Mouse (Mus musculus) MEL (cell line): Measurements from ENCODE around the gene Spata7. TPM values are rescaled to one million over a fixed set of nuclear protein-coding genes. Genes with fewer than 3 reads are reported as not detected.

Experiments used
- DNase-seq: peaks from one replicate; pipeline ENCODE4 v3.0.0; 2011; ENCODE audit warnings: low read depth, low spot score
- H3K27ac ChIP-seq: 2 replicates; pipeline ENCODE4 v1.5.1; 2012; ENCODE audit warnings: low read depth, mild to moderate bottlenecking, control low read depth, low read length, moderate library complexity; ENCODE audit not compliant: control insufficient read depth
- H3K27me3 ChIP-seq, 2 experiments: fragments of 150-350 bp in 1 of 2; sonication (generic) in 1 of 2; 2 replicates each; pipeline ENCODE4 v1.6.1; 2012; ENCODE audit warnings: low read length in 2 of 2, mild to moderate bottlenecking in 2 of 2, improper control_type of control experiment in 1 of 2, moderate library complexity in 1 of 2; ENCODE audit not compliant: insufficient read depth in 2 of 2, control insufficient read depth in 1 of 2
- H3K36me3 ChIP-seq, 2 experiments: 2 replicates each; pipeline ENCODE4 v1.6.1; 2012 to 2014; ENCODE audit warnings: low read length in 2 of 2, improper control_type of control experiment in 1 of 2, inconsistent platforms in 1 of 2, mild to moderate bottlenecking in 1 of 2; ENCODE audit not compliant: insufficient read depth in 2 of 2, control insufficient read depth in 1 of 2
- H3K4me1 ChIP-seq, 2 experiments: fragments of 150-350 bp in 1 of 2; sonication (generic) in 1 of 2; 2 replicates each; pipeline ENCODE4 v1.6.1; 2012; ENCODE audit warnings: low read length in 2 of 2, improper control_type of control experiment in 1 of 2, mild to moderate bottlenecking in 1 of 2; ENCODE audit not compliant: insufficient read depth in 2 of 2, control insufficient read depth in 1 of 2
- H3K4me3 ChIP-seq, 2 experiments: fragments of 150-350 bp in 1 of 2; sonication (generic) in 1 of 2; 2 replicates each; pipeline ENCODE4 v1.5.1; 2012; ENCODE audit warnings: low read depth in 2 of 2, low read length in 2 of 2, mild to moderate bottlenecking in 2 of 2, moderate library complexity in 2 of 2, control low read depth in 1 of 2, improper control_type of control experiment in 1 of 2; ENCODE audit not compliant: control insufficient read depth in 1 of 2, insufficient read depth in 1 of 2
- H3K79me2 ChIP-seq: 2 replicates; pipeline ENCODE4 v1.6.1; 2012; ENCODE audit warnings: mild to moderate bottlenecking, low read length, moderate library complexity; ENCODE audit not compliant: control insufficient read depth, poor library complexity, insufficient read depth
- H3K9ac ChIP-seq: 2 replicates; pipeline ENCODE4 v1.6.1; 2012; ENCODE audit warnings: low read depth, mild to moderate bottlenecking, control low read depth, low read length, moderate library complexity; ENCODE audit not compliant: control insufficient read depth, poor library complexity, severe bottlenecking
- H3K9me3 ChIP-seq: fragments of 150-350 bp; sonication (generic); replicated peaks from 2 replicates; pipeline ENCODE4 v1.6.1; 2012; ENCODE audit warnings: mild to moderate bottlenecking, low read length, improper control_type of control experiment, moderate library complexity; ENCODE audit not compliant: insufficient read depth
- BHLHE40 ChIP-seq: IDR thresholded peaks from 2 replicates; pipeline ENCODE4 v1.6.1; 2012; ENCODE audit warnings: low read depth, mild to moderate bottlenecking, inconsistent platforms, low read length, improper control_type of control experiment, borderline replicate concordance
- CHD1 ChIP-seq: IDR thresholded peaks from 2 replicates; pipeline ENCODE4 v1.6.1; 2012; ENCODE audit warnings: low read depth, mild to moderate bottlenecking, inconsistent platforms, low read length, improper control_type of control experiment
- CHD2 ChIP-seq: IDR thresholded peaks from 2 replicates; pipeline ENCODE4 v1.6.1; 2011; ENCODE audit warnings: low read length, improper control_type of control experiment
- ELF1 ChIP-seq: IDR thresholded peaks from 2 replicates; pipeline ENCODE4 v1.6.1; 2014; ENCODE audit warnings: low read depth, mild to moderate bottlenecking, inconsistent platforms, low read length, improper control_type of control experiment, moderate library complexity
- ETS1 ChIP-seq: IDR thresholded peaks from 2 replicates; pipeline ENCODE4 v1.6.1; 2012; ENCODE audit warnings: low read depth, mild to moderate bottlenecking, inconsistent platforms, low read length, improper control_type of control experiment, moderate library complexity
- GATA1 ChIP-seq: IDR thresholded peaks from 2 replicates; pipeline ENCODE4 v1.6.1; 2011; ENCODE audit warnings: low read depth, low read length, improper control_type of control experiment
- HCFC1 ChIP-seq: IDR thresholded peaks from 2 replicates; pipeline ENCODE4 v1.6.1; 2012; ENCODE audit warnings: low read depth, mild to moderate bottlenecking, inconsistent platforms, low read length, improper control_type of control experiment, moderate library complexity
- JUND ChIP-seq: IDR thresholded peaks from 2 replicates; pipeline ENCODE4 v1.6.1; 2011; ENCODE audit warnings: low read depth, mild to moderate bottlenecking, improper control_type of control experiment, low read length
- KAT2A ChIP-seq: conservative IDR thresholded peaks from 2 replicates; pipeline ENCODE4 v1.6.1; 2012; ENCODE audit warnings: low read depth, low read length, improper control_type of control experiment, inconsistent platforms
- MAX ChIP-seq: IDR thresholded peaks from 2 replicates; pipeline ENCODE4 v1.6.1; 2011; ENCODE audit warnings: low read length, improper control_type of control experiment
- MEF2A ChIP-seq: IDR thresholded peaks from 2 replicates; pipeline ENCODE4 v1.6.1; 2014; ENCODE audit warnings: low read depth, mild to moderate bottlenecking, inconsistent platforms, low read length, improper control_type of control experiment; ENCODE audit not compliant: poor library complexity, insufficient replicate concordance, severe bottlenecking; ENCODE audit errors: extremely low read depth
- MXI1 ChIP-seq: IDR thresholded peaks from 2 replicates; pipeline ENCODE4 v1.6.1; 2011; ENCODE audit warnings: mild to moderate bottlenecking, low read depth, low read length, improper control_type of control experiment
- NELFE ChIP-seq: IDR thresholded peaks from 2 replicates; pipeline ENCODE4 v1.6.1; 2011; ENCODE audit warnings: low read depth, low read length, improper control_type of control experiment
- NRF1 ChIP-seq: IDR thresholded peaks from 2 replicates; pipeline ENCODE4 v1.6.1; 2014; ENCODE audit warnings: low read depth, mild to moderate bottlenecking, inconsistent platforms, low read length, improper control_type of control experiment, moderate library complexity; ENCODE audit not compliant: poor library complexity, insufficient read depth, severe bottlenecking
- POLR2A ChIP-seq, 2 experiments: IDR thresholded peaks; 2 replicates each; pipeline ENCODE4 v1.6.1; 2011 to 2012; ENCODE audit warnings: low read length in 2 of 2, mild to moderate bottlenecking in 2 of 2, control low read depth in 1 of 2, improper control_type of control experiment in 1 of 2, low read depth in 1 of 2, moderate library complexity in 1 of 2; ENCODE audit not compliant: control insufficient read depth in 1 of 2, insufficient read depth in 1 of 2, poor library complexity in 1 of 2
- POLR2AphosphoS2 ChIP-seq: IDR thresholded peaks from 2 replicates; pipeline ENCODE4 v1.6.1; 2011; ENCODE audit warnings: low read length, improper control_type of control experiment
- POLR2AphosphoS5 ChIP-seq: IDR thresholded peaks from 2 replicates; pipeline ENCODE4 v1.6.1; 2012; ENCODE audit warnings: low read depth, borderline replicate concordance, mild to moderate bottlenecking, inconsistent platforms, low read length, moderate library complexity, mixed read lengths
- SIN3A ChIP-seq: IDR thresholded peaks from 2 replicates; pipeline ENCODE4 v1.6.1; 2012; ENCODE audit warnings: low read length, improper control_type of control experiment, inconsistent platforms
- TBP ChIP-seq: IDR thresholded peaks from 2 replicates; pipeline ENCODE4 v1.8.0; 2011; ENCODE audit warnings: low read depth, low read length, improper control_type of control experiment
- TCF12 ChIP-seq: IDR thresholded peaks from 2 replicates; pipeline ENCODE4 v1.6.1; 2014; ENCODE audit warnings: low read depth, mild to moderate bottlenecking, inconsistent platforms, low read length, improper control_type of control experiment, moderate library complexity
- UBTF ChIP-seq: IDR thresholded peaks from 2 replicates; pipeline ENCODE4 v1.6.1; 2012; ENCODE audit warnings: low read depth, mild to moderate bottlenecking, inconsistent platforms, low read length, improper control_type of control experiment, moderate library complexity, borderline replicate concordance; ENCODE audit not compliant: insufficient read depth
- USF1 ChIP-seq: IDR thresholded peaks from 2 replicates; pipeline ENCODE4 v1.6.1; 2014; ENCODE audit warnings: low read depth, mild to moderate bottlenecking, inconsistent platforms, low read length, improper control_type of control experiment, moderate library complexity
- ZC3H11A ChIP-seq: IDR thresholded peaks from 2 replicates; pipeline ENCODE4 v1.6.1; 2012; ENCODE audit warnings: low read depth, mild to moderate bottlenecking, inconsistent platforms, low read length, improper control_type of control experiment
- ZNF384 ChIP-seq: IDR thresholded peaks from 2 replicates; pipeline ENCODE4 v1.6.1; 2012; ENCODE audit warnings: low read depth, mild to moderate bottlenecking, inconsistent platforms, low read length, improper control_type of control experiment
- polyA plus RNA-seq, 2 experiments: library from polyadenylated mRNA; stranded (reverse) in 1 of 2; unstranded in 1 of 2; fragments of >175 nt in 1 of 2; fragments of >200 nt in 1 of 2; gene quantifications; 2 replicates each; pipeline versions ENCODE4 v1.2.1 to v1.2.4; 2012; ENCODE audit warnings: low replicate concordance in 2 of 2, low read depth in 1 of 2; ENCODE audit not compliant: insufficient read length in 2 of 2, insufficient read depth in 1 of 2, missing spikeins in 1 of 2
- total RNA-seq: library from RNA; depleted of rRNA; stranded (reverse); fragments of 300-350 nt; gene quantifications from 2 replicates; pipeline ENCODE4 v1.2.3, GENCODE M21; 2012

Gene Spata7
- total and polyA plus RNA-seq, 3 experiments = 4.0 to 5.5 TPM; not detected in 1

DNA sequence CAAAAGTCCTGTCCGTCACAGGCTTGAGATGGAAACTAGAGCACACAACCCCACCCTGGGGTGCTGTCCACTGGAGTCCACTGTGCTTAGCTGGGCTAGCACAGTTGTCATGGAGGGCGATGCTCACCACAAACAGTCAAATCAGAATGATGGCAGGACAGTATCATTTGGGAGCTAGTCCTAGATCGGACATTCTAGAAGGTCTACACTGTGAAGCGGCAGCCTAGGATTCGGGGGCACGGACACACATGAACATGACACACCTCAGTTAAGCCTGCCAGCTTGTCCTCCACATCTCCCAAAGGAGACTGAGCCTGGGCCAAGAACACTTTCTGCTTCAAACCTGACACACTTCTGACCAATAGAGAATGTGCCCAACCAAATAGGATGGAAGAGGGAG lies 48.9 kb downstream of the Spata7 start:
- Histone ChIP-seq H3K36me3 (no peaks in the 10 kb centered on the region), H3K9me3 (no peaks in the 10 kb centered on the region), H3K4me3 (no peak overlapping the region), H3K79me2 (no peaks in the 10 kb centered on the region), H3K27me3 (no peaks in the 10 kb centered on the region), H3K27ac (no peak overlapping the region), H3K9ac (no peak overlapping the region), H3K4me1 (no peaks in the 10 kb centered on the region)
- no peak for TF ChIP-seq CHD1
- no peak for TF ChIP-seq ELF1
- TF ChIP-seq KAT2A = no peak
- no peak for TF ChIP-seq CHD2
- no peak for TF ChIP-seq ZC3H11A
- no peak for TF ChIP-seq POLR2AphosphoS2
- TF ChIP-seq ETS1 = no peak
- no peak for TF ChIP-seq GATA1
- no peak for TF ChIP-seq UBTF
- no peak for TF ChIP-seq USF1
- TF ChIP-seq MEF2A = no peak
- no peak for TF ChIP-seq HCFC1
- no peak for TF ChIP-seq TBP
- no peak for TF ChIP-seq SIN3A
- TF ChIP-seq TCF12 = no peak
- no peak for TF ChIP-seq JUND
- TF ChIP-seq MAX = no peak
- no peak for TF ChIP-seq POLR2AphosphoS5
- DNase-seq = no peak

DNA sequence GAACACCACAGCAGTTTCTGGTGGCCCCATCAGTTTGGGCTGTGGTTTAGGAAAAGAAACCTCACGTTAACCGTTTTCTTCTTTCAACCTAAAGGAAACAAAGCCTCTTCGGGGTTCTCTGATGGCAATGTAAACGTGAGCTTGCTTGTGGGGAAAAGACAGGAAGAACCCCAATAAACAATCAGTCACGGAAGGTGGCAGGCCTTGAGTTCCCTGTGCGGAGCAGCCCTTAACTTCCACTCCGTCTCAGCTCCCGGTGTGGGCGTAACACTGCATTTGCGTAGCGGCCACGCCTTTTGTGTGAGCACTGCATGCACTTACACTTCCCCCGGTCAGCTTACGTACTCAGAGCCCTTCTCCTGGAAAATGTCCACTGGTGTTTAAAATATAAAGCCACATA lies 49.4 kb downstream of the Spata7 start:
- H3K36me3 ChIP-seq = no peaks in the 10 kb centered on the region
- H3K9me3 ChIP-seq = no peaks in the 10 kb centered on the region
- no peaks in the 10 kb centered on the region for H3K4me1 ChIP-seq
- H3K79me2 ChIP-seq = no peaks in the 10 kb centered on the region
- no peak for TF ChIP-seq MXI1
- no peak for TF ChIP-seq NELFE
- TF ChIP-seq NRF1 = no peak
- TF ChIP-seq TCF12 = no peak
- TF ChIP-seq ZNF384 = no peak
- no peak for TF ChIP-seq SIN3A
- no peak for TF ChIP-seq POLR2A (IDR thresholded peaks at IDR 0.05; ENCODE audit: control insufficient read depth in 1 of 2, insufficient read depth in 1 of 2, low read depth in 1 of 2, low read length in 2 of 2, poor library complexity in 1 of 2)
- no peak for TF ChIP-seq ETS1
- TF ChIP-seq ELF1 = no peak
- no peak for TF ChIP-seq BHLHE40
- TF ChIP-seq UBTF = no peak
- H3K27me3 ChIP-seq = no peaks in the 10 kb centered on the region
- no peak for DNase-seq
- H3K27ac ChIP-seq = no peak overlapping the region
- no peak overlapping the region for H3K9ac ChIP-seq
- H3K4me3 ChIP-seq = no peak overlapping the region
